Mouse (Mus musculus) embryo, embryonic 10 days (tissue): Measurements from ENCODE around the gene Abca6.

Experiments
- DNase-seq: peaks from one replicate; pipeline ENCODE4 v3.0.0-alpha.2; 2015; ENCODE audit warnings: low spot score

The Abca6 gene

DNA sequence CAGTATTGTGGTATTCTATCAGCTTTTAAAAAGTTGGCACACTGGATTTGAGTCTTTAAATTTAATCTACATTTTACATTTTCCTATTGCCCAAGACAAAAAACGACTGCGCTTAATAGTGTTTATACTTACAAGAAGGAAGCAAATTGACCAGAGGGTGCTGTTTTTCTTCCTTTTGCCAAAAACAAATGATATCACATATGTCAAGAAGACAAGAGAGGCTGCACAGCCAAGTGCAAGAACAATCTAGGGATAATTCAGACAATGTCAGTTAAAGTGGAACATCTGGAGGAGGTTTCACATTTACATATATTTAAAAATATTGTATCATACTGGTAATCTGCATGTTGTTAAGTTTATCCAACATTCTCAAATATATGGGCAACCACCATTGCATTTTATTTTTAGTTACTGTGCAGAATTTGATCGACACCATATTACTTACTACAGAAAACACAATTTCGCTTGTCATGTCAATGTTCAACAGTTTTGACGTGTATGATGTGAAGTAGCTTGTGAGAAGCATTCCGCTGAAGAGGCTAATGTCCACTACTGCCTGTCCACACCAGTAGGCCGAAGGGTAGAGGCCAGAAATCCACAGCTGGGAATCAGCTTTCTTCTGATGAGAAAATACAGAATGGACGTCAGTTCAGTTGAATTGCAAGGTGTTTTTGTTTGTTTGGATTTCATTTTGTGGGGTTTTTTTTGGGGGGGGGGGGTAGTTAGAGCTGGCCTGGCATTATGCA is 54.8 kb downstream of the Abca6 start:
- DNase-seq: no peak

DNA sequence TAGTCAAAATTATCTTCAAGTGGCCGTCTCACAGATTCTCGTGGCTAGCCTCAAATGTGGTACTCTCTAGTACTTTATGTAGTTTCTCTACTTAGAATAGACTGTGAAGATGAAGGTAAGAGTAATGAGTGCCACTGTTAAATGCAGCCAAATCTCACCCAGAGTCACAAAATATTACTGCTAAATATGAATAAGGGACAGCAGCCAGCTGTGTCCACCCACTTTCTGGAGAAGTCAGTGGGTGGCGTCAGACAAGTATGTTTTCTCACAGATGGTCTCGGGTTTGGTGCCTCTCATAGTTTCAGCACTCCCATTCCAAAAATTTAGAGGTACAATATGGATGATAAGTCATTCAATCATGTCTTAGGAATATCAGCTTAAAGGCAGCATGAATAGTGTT is 56.3 kb downstream of the Abca6 start:
- no peak for DNase-seq

DNA sequence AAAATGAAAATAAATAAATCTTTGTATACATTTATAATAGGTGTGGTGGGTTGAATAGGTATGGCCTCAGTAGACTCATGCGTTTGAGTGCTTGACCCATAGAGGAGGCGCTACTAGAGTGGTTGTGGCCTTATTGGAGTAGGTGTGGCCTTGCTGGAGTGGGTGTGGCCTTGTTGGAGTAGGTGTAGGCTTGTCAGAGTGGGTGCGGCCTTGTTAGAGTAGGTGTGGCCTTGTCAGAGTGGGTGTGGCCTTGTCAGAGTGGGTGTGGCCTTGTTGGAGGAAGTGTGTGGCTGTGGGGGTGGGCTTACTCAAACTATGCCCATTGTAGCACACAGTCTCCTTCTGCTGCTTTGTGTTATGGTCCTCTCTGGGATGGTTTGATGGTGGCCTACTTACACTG is 80.4 kb downstream of the Abca6 start:
- DNase-seq: no peak

DNA sequence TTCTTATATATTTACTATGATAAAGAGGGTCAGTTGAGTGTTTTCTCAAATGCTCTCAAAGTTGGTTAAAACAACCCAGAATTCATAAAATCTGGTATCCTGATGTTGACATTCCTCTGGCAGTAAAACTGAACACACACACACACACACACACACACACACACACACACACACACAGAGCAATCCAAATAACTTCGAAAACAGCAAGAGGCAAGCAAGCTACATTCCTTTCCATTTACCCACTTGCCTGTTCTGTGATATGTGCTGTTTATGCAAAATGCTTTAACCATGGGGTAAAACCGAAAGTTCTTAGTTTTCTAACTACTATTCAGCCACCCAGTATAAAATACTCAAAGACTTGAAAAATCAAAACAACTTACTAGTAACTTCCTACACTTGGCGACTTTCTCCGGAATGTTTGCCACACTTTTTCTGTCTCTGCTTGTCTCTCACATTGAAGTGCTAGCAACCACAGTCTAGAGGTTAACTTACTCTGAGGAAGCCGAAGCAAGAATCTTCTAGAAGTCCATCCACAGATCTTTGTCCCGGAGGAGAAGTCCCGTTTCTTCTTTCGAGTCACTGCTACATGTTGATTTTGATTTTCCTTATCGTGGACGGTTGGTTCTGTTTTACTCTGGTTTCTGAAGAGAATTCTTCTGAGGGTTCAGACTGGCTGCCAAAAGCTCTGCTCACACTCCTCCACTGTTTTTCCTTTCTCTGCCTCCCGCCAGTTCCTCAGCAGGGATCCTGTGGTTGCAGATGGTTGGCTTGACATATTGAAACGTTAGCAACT is 83.9 kb downstream of the Abca6 start, which contains the start of gene Abca9:
Abca9 (minus strand) TSS at position 738 of the 793 bp plus-strand sequence.
- DNase-seq: no peak

DNA sequence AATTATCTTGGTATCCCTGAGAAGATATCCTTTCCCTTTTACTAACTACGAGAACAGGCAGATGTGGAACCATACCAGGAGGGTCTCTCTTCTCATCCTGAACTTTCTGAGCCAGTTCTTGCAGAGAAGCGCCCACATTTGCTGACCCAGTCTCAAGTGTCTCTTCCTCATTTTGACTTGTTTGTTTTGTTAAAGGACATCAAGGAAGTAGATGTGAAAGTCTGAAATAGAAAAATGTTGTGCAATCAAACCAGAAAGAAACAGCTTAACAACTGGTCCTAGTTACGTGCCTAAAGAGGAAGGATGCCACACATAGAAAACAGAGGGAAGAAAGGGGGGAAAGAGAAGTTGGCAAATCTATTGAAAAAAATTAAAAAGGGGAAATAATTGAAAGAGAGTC is 85.8 kb downstream of the Abca6 start:
- DNase-seq: no peak

DNA sequence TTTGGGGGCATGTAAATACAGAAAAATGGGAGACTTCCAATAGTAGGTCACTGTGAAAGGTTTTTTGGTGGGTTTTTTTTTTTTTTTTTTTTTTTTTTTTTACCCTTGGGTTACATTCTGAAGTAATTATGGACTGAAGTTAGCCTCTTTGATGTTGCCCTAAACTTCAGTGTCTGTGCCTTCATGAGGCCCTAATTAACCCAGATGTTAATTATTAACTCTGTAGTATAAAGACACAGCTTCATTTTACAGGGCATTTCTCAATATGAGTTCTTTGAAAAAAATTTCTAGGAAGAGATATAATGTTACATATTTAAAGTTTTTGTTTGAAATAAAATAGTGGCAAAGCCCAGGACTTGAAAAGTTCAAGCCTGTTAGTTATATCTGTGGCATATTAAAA is 86.2 kb downstream of the Abca6 start:
- no peak for DNase-seq

DNA sequence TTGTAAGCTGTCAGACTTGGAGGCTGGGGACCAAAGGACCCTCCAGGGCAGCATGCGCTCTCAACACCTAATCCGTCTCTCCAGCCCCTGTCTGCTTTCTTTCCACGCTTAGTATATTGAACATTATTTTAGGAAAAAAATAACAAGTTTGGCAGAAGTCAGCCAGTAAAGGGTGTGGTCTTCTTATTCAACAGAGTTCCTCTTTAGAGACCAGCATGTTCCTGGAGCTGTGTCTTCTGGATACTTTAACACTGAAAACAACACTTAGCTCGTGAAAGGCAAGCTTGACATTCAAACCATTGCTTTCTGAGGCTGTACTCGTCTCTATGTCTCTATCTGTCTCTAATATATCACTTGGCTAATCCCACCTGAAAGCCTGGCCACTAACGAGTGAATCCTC is 94.5 kb downstream of the Abca6 start:
- DNase-seq: no peak

DNA sequence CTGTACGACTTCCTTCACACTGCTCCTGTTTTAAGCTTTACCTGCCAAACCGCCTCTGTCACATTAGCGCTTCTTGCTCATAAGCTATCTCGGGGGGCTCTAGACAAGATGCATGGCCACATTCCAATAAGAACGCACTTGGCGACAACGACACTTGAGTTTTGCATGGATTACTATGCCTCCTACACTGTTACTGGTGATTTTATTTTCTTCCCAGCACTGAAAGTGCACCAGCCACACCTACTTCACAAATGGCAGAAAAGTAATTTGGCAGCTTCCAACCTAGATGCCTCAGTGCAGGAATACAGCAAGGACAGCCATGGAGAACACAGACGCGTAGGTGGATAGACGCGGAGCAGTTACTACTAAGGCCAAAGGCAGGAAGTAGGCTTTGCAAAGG is 95.6 kb downstream of the Abca6 start:
- no peak for DNase-seq

DNA sequence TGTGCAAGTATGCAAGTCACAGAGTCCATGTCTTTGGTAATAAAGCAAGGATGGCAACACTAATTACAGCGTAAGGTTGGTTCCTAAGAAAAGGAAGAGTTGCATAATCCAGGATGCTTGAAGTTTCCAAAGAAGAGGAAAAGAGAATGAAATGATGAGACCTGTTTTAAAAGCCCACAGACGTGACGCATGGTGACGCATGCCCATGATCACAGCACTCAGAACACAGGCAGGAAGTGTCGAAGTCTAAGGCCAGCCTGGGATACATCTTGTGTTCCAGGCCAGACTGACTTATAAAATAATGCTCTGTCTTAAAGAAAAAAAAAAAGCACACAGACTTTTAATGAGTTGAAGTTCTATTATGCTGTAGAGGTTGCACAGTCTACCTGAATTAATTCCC is 103.9 kb downstream of the Abca6 start:
- DNase-seq: no peak

DNA sequence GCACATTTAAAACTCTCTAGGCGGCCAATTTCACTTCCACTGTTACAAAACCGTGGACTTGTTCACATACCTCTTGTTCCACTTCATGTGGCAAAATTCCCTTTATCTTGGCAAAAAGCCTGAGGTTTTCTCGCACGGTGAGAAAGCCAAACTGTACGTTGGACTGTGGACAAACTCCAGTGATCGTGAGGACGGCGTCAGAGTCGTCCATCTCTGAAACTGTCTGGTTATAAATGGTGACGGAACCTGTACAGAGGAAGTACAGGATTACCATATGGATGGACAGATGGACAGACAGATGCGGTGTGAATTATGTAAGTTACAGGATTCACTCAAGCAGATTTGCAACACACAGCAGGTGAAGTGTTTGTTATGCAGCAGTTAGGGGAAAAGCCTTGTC is 106.2 kb downstream of the Abca6 start:
- no peak for DNase-seq

DNA sequence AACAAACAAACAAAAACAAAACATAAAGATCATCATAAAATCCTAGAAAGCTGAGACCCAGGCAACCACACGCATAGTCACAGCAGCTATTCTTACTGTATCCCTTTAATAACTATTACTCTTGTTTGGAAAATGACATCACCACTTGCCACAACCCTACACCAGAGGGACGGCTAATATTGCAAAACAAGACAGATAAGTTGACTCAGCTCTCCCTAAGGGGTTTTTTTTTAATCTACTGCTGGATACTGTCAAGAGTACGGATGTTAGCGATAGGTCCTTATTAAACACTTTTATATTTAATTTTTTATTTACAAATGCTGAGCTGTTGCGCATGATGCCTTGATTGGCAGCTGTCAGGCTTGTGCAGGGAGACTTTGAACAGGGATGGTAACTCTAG is 120.8 kb downstream of the Abca6 start:
- no peak for DNase-seq
